In genomic region chr10:20758939-20759338, GRCm38 (mm10) we compare ENCODE assay signal across 21 mouse cellular contexts. TPM values are rescaled to one million over a fixed set of nuclear protein-coding genes. Genes with fewer than 3 reads are reported as not detected.
A peak's percentile ranks its signal among the peaks of the same experiment; 100 is the strongest.
DNase-seq lines count a peak whose midpoint lies in the region; ATAC-seq lines count a peak whose summit lies in the region.
"Had no signal": no experiment of that assay in that cellular context is flagged by ENCODE, and none has a peak within 500 bp of the region (broad histone marks: within the 10 kb centered on the region; RNA-seq: fewer than 3 reads in every experiment).

No protein-coding gene starts in this region.

- DNase-seq in lung, postnatal 10 days = peak; percentile 3
- no peak for DNase-seq in lung, adult 18-20 months
- no peak for DNase-seq in layer of hippocampus, adult 18-20 months (ENCODE audit: low spot score in 2 of 2)
- no peak for DNase-seq in adrenal gland, postnatal 10 days
- DNase-seq in cerebellum, postnatal 4 days (ENCODE audit: low spot score in 2 of 2) = no peak
- DNase-seq: adrenal gland, adult 2 months; adrenal gland, postnatal 14 days; adrenal gland, postnatal 36 days; B cell, adult 2 months; cerebellum, adult 11-12 months; cerebellum, adult 2 months; cerebellum, adult 9-10 months; cerebellum, postnatal 10 days; cerebellum, postnatal 25 days had no signal

- peak; percentile 52; the same call in 1 of the 2 replicates for ATAC-seq in common myeloid progenitor, adult 5-6 weeks (replicated peaks; ENCODE audit: low read depth, poor library complexity, severe bottlenecking)
- ATAC-seq in megakaryocyte, adult 5-6 weeks (ENCODE audit: poor library complexity, severe bottlenecking) = 0 out of 2 replicates have a peak, but pooled peaks have one; percentile 43
- peak; percentile 57 for ATAC-seq in megakaryocyte progenitor cell, adult 5-6 weeks (replicated peaks; ENCODE audit: poor library complexity)
- ATAC-seq: CD4-positive, CD25-positive, alpha-beta regulatory T cell, adult 4 months; forebrain, embryonic 14.5 days; forebrain, embryonic 16.5 days had no signal

RNA-seq across cellular contexts. Expression of gene Pde7b, which starts 34.1 kb away (rescaled TPM):
- total RNA-seq in common myeloid progenitor, adult 5-6 weeks (2017) = 1.6 TPM in 2 replicates
- total RNA-seq in megakaryocyte, adult 5-6 weeks (2015) = 5.2 and 7.4 TPM in 2 replicates
- 3.8 and 6.7 TPM in 2 replicates for total RNA-seq in megakaryocyte, adult 5-6 weeks (2017)
- 1.9 and 2.2 TPM in 2 replicates for total RNA-seq in megakaryocyte progenitor cell, adult 5-6 weeks (2015)
- total RNA-seq in megakaryocyte progenitor cell, adult 5-6 weeks (2017) = 1.9 and 2.2 TPM in 2 replicates
- 10 to 100 TPM; 21.2 to 27.0 TPM for total RNA-seq in layer of hippocampus, adult 18-20 months (2021)
- 10 to 100 TPM; 23.7 to 24.5 TPM for total RNA-seq in adrenal gland, postnatal 10 days (2021)
- total RNA-seq: CH12.LX had no signal
